Mouse (Mus musculus) myocyte (in vitro differentiated cells): ENCODE measurements around the gene P4htm. TPM values are rescaled to one million over a fixed set of nuclear protein-coding genes. Genes with fewer than 3 reads are reported as not detected.

Experiments
- H3K27me3 ChIP-seq: one replicate; pipeline ENCODE4 v1.6.1; 2011; ENCODE audit not compliant: control insufficient read depth, insufficient read depth, insufficient read length
- H3K36me3 ChIP-seq: one replicate; pipeline ENCODE4 v1.6.1; 2011; ENCODE audit not compliant: control insufficient read depth, insufficient read depth
- H3K4me2 ChIP-seq: one replicate; pipeline ENCODE4 v1.6.1; 2011; ENCODE audit warnings: low read depth, control low read depth
- H3K4me3 ChIP-seq: one replicate; pipeline ENCODE4 v1.5.1; 2011; ENCODE audit warnings: mild to moderate bottlenecking, control low read depth, moderate library complexity
- H3K79me2 ChIP-seq: one replicate; pipeline ENCODE4 v1.6.1; 2011; ENCODE audit not compliant: control insufficient read depth, insufficient read depth
- H3ac ChIP-seq: one replicate; pipeline ENCODE4 v1.6.1; 2011; ENCODE audit not compliant: control insufficient read depth, insufficient read length
- CEBPB ChIP-seq: IDR thresholded peaks from 2 replicates; pipeline ENCODE4 v1.6.1; 2011; ENCODE audit warnings: mild to moderate bottlenecking, moderate library complexity; ENCODE audit not compliant: poor library complexity, insufficient read depth, severe bottlenecking
- E2F4 ChIP-seq: IDR thresholded peaks from one replicate; pipeline ENCODE4 v1.6.1; 2011; ENCODE audit warnings: mild to moderate bottlenecking, control low read depth, moderate library complexity; ENCODE audit not compliant: insufficient read depth
- MAX ChIP-seq: IDR thresholded peaks from one replicate; pipeline ENCODE4 v1.6.1; 2011; ENCODE audit warnings: low read depth, mild to moderate bottlenecking, control low read depth
- MYOD1 ChIP-seq, 3 experiments: IDR thresholded peaks; one replicate each; pipeline ENCODE4 v1.6.1; 2011; ENCODE audit warnings: control low read depth in 2 of 3, low read depth in 2 of 3, mild to moderate bottlenecking in 2 of 3, moderate library complexity in 1 of 3; ENCODE audit not compliant: insufficient read length in 2 of 3, control insufficient read depth in 1 of 3
- MYOG ChIP-seq, 3 experiments: IDR thresholded peaks; one replicate each; pipeline ENCODE4 v1.6.1; 2011; ENCODE audit warnings: control low read depth in 2 of 3, low read depth in 2 of 3, mild to moderate bottlenecking in 2 of 3; ENCODE audit not compliant: insufficient read length in 2 of 3, control insufficient read depth in 1 of 3, insufficient read depth in 1 of 3
- POLR2A ChIP-seq: IDR thresholded peaks from one replicate; pipeline ENCODE4 v1.6.1; 2011; ENCODE audit warnings: low read depth, mild to moderate bottlenecking, control low read depth, moderate library complexity; ENCODE audit not compliant: insufficient read length
- POLR2AphosphoS2 ChIP-seq: IDR thresholded peaks from one replicate; pipeline ENCODE4 v1.6.1; 2011; ENCODE audit warnings: low read depth, control low read depth; ENCODE audit not compliant: insufficient read length
- REST ChIP-seq: IDR thresholded peaks from one replicate; pipeline ENCODE4 v1.6.1; 2011; ENCODE audit warnings: mild to moderate bottlenecking, control low read depth, moderate library complexity; ENCODE audit not compliant: insufficient read depth, insufficient read length
- SRF ChIP-seq: IDR thresholded peaks from one replicate; pipeline ENCODE4 v1.6.1; 2011; ENCODE audit warnings: low read depth; ENCODE audit not compliant: control insufficient read depth, insufficient read length
- TCF12 ChIP-seq: IDR thresholded peaks from one replicate; pipeline ENCODE4 v1.6.1; 2011; ENCODE audit warnings: mild to moderate bottlenecking, control low read depth; ENCODE audit not compliant: poor library complexity, insufficient read depth, severe bottlenecking
- TCF3 ChIP-seq: IDR thresholded peaks from one replicate; pipeline ENCODE4 v1.6.1; 2011; ENCODE audit warnings: low read depth, control low read depth; ENCODE audit not compliant: insufficient read length
- USF1 ChIP-seq: IDR thresholded peaks from one replicate; pipeline ENCODE4 v1.6.1; 2011; ENCODE audit warnings: low read depth, mild to moderate bottlenecking, control low read depth, moderate library complexity
- polyA plus RNA-seq: library from polyadenylated mRNA; unstranded; fragments of >200 nt; fragmentation: generic; extraction: Trizol; gene quantifications from one replicate; pipeline ENCODE4 v1.2.1, GENCODE M21; 2012; ENCODE audit warnings: missing spikeins

The P4htm gene
- polyA plus RNA-seq, 1 experiment, result 0.94 TPM

- H3K36me3 ChIP-seq, result peaks cover 41% of the 10 kb centered on the region
- peaks cover 20% of the 10 kb centered on the region for H3K79me2 ChIP-seq
- H3ac ChIP-seq, result no peak overlapping the region
- no peak overlapping the region for H3K4me2 ChIP-seq
- no peaks in the 10 kb centered on the region for H3K27me3 ChIP-seq
- no peak overlapping the region for H3K4me3 ChIP-seq
- no peak for TF ChIP-seq MYOG (IDR thresholded peaks at IDR 0.05; ENCODE audit: control insufficient read depth in 1 of 3, insufficient read depth in 1 of 3, insufficient read length in 2 of 3, low read depth in 2 of 3)
- TF ChIP-seq MAX, result no peak
- TF ChIP-seq TCF3, result no peak
- no peak for TF ChIP-seq SRF
- TF ChIP-seq POLR2AphosphoS2, result no peak
- no peak for TF ChIP-seq E2F4
- no peak for TF ChIP-seq USF1
Measured at GRCm38 (mm10) chr9:108559169-108559568, 38.3 kb downstream of the P4htm start.

- no peak for TF ChIP-seq MAX
Measured at GRCm38 (mm10) chr9:108546875-108547274, 50.6 kb downstream of the P4htm start.

GRCm38 (mm10) chr9:108545986-108546385 lies 51.5 kb downstream of the P4htm start:
- no peak for TF ChIP-seq CEBPB
- TF ChIP-seq MYOG (IDR thresholded peaks at IDR 0.05; ENCODE audit: control insufficient read depth in 1 of 3, insufficient read depth in 1 of 3, insufficient read length in 2 of 3, low read depth in 2 of 3), result no peak
- no peak for TF ChIP-seq POLR2AphosphoS2
- no peak for TF ChIP-seq REST
- TF ChIP-seq SRF, result no peak
- no peak for TF ChIP-seq E2F4
- TF ChIP-seq MYOD1 (IDR thresholded peaks at IDR 0.05; ENCODE audit: control insufficient read depth in 1 of 3, insufficient read length in 2 of 3, low read depth in 2 of 3), result no peak
- no peak for TF ChIP-seq USF1
- TF ChIP-seq POLR2A, result no peak
- no peak for TF ChIP-seq MAX
- TF ChIP-seq TCF12, result no peak
- TF ChIP-seq TCF3, result no peak
- peaks cover 67% of the 10 kb centered on the region for H3K36me3 ChIP-seq
- H3ac ChIP-seq, result no peak overlapping the region
- no peak overlapping the region for H3K4me3 ChIP-seq
- H3K79me2 ChIP-seq, result peaks cover 47% of the 10 kb centered on the region
- no peaks in the 10 kb centered on the region for H3K27me3 ChIP-seq
- H3K4me2 ChIP-seq, result no peak overlapping the region

More at GRCm38 (mm10) chr9:108546875-108547274, 50.6 kb downstream of the P4htm start:
- Histone ChIP-seq H3K4me3 (no peak overlapping the region), H3K36me3 (peaks cover 70% of the 10 kb centered on the region), H3K4me2 (no peak overlapping the region), H3K27me3 (no peaks in the 10 kb centered on the region), H3K79me2 (peaks cover 43% of the 10 kb centered on the region), H3ac (no peak overlapping the region)

GRCm38 (mm10) chr9:108540846-108541245 lies 56.6 kb downstream of the P4htm start:
- TF ChIP-seq POLR2AphosphoS2, result no peak
- TF ChIP-seq TCF12, result no peak
- no peak for TF ChIP-seq MYOD1 (IDR thresholded peaks at IDR 0.05; ENCODE audit: control insufficient read depth in 1 of 3, insufficient read length in 2 of 3, low read depth in 2 of 3)
- TF ChIP-seq POLR2A, result no peak
- TF ChIP-seq CEBPB, result no peak
- no peak for TF ChIP-seq MYOG (IDR thresholded peaks at IDR 0.05; ENCODE audit: control insufficient read depth in 1 of 3, insufficient read depth in 1 of 3, insufficient read length in 2 of 3, low read depth in 2 of 3)
- no peak for TF ChIP-seq TCF3
- no peak for TF ChIP-seq MAX
- no peak for TF ChIP-seq SRF
- no peak for TF ChIP-seq USF1
- no peak for TF ChIP-seq REST
- TF ChIP-seq E2F4, result no peak

GRCm38 (mm10) chr9:108531496-108531895 lies 66.0 kb downstream of the P4htm start:
- no peak for TF ChIP-seq MYOD1 (IDR thresholded peaks at IDR 0.05; ENCODE audit: control insufficient read depth in 1 of 3, insufficient read length in 2 of 3, low read depth in 2 of 3)
- TF ChIP-seq USF1, result no peak
- no peak for TF ChIP-seq TCF3
- TF ChIP-seq POLR2A, result no peak
- no peak for TF ChIP-seq MAX
- TF ChIP-seq SRF, result no peak
- TF ChIP-seq REST, result no peak
- TF ChIP-seq MYOG (IDR thresholded peaks at IDR 0.05; ENCODE audit: control insufficient read depth in 1 of 3, insufficient read depth in 1 of 3, insufficient read length in 2 of 3, low read depth in 2 of 3), result no peak
- TF ChIP-seq TCF12, result no peak
- no peak for TF ChIP-seq POLR2AphosphoS2
- TF ChIP-seq CEBPB, result no peak
- TF ChIP-seq E2F4, result no peak
- H3K4me3 ChIP-seq, result no peak overlapping the region
- no peak overlapping the region for H3K4me2 ChIP-seq
- no peaks in the 10 kb centered on the region for H3K27me3 ChIP-seq
- H3K79me2 ChIP-seq, result peaks cover 32% of the 10 kb centered on the region
- H3ac ChIP-seq, result no peak overlapping the region
- peaks cover 66% of the 10 kb centered on the region for H3K36me3 ChIP-seq

More at GRCm38 (mm10) chr9:108540846-108541245, 56.6 kb downstream of the P4htm start:
- Histone ChIP-seq H3K36me3 (peaks cover 55% of the 10 kb centered on the region), H3ac (no peak overlapping the region), H3K4me3 (no peak overlapping the region), H3K79me2 (peaks cover 31% of the 10 kb centered on the region), H3K27me3 (no peaks in the 10 kb centered on the region), H3K4me2 (no peak overlapping the region)
